Mouse (Mus musculus) liver, embryonic 16.5 days (tissue): ENCODE data around the gene Tead3. TPM values are rescaled to one million over a fixed set of nuclear protein-coding genes. Genes with fewer than 3 reads are reported as not detected.

Source experiments
- ATAC-seq: fragments of 200-750 bp; cut with Nextera tagmentation; 2 replicates; pipeline ENCODE4 v1.8.0; 2017; ENCODE audit warnings: low read depth, mild to moderate bottlenecking, moderate number of reproducible peaks, moderate library complexity
- H3K27ac ChIP-seq: fragments of 300-500 bp; sonication (generic); 2 replicates; pipeline ENCODE4 v1.5.1; 2014; ENCODE audit warnings: mild to moderate bottlenecking, low read length
- H3K27me3 ChIP-seq: fragments of 300-500 bp; sonication (generic); 2 replicates; pipeline ENCODE4 v1.6.1; 2014; ENCODE audit warnings: low read depth, low read length, mixed read lengths; ENCODE audit not compliant: control insufficient read depth, insufficient read depth
- H3K36me3 ChIP-seq: fragments of 300-500 bp; sonication (generic); 2 replicates; pipeline ENCODE4 v1.6.1; 2014; ENCODE audit warnings: mild to moderate bottlenecking; ENCODE audit not compliant: control insufficient read depth, insufficient read depth
- H3K4me1 ChIP-seq: fragments of 300-500 bp; sonication (generic); 2 replicates; pipeline ENCODE4 v1.6.1; 2014; ENCODE audit warnings: low read depth, low read length, mixed read lengths; ENCODE audit not compliant: control insufficient read depth
- H3K4me2 ChIP-seq: fragments of 300-500 bp; sonication (generic); 2 replicates; pipeline ENCODE4 v1.6.1; 2014; ENCODE audit warnings: low read depth, low read length, mixed read lengths
- H3K4me3 ChIP-seq: fragments of 300-500 bp; sonication (generic); 2 replicates; pipeline ENCODE4 v1.5.1; 2014; ENCODE audit warnings: low read depth, mild to moderate bottlenecking, low read length
- H3K9ac ChIP-seq: fragments of 300-500 bp; sonication (generic); 2 replicates; pipeline ENCODE4 v1.6.1; 2014; ENCODE audit warnings: low read depth, low read length
- H3K9me3 ChIP-seq: fragments of 300-500 bp; sonication (generic); replicated peaks from 2 replicates; pipeline ENCODE4 v1.6.1; 2016; ENCODE audit warnings: low read length; ENCODE audit not compliant: control insufficient read depth
- WGBS: fragments of 180-500 bp; shearing (Covaris S2); extraction: QIAGEN DNeasy Blood & Tissue Kit; methylation state at CpG from one replicate; pipeline ENCODE4 v1.1.7; 2014; ENCODE audit not compliant: insufficient replicate concordance; 5-methylcytosine and 5-hydroxymethylcytosine counted together
- polyA plus RNA-seq: library from polyadenylated mRNA; unstranded; fragments of >200 nt; fragmentation: Nextera tagmentation; extraction: Ambion mirVana; gene quantifications from 2 replicates; pipeline ENCODE4 v1.2.1, GENCODE M21; 2015

Tead3 gene
- polyA plus RNA-seq, 1 experiment from 2014 or later = 0.52 TPM

- ATAC-seq = no peak
- Histone ChIP-seq H3K9me3 (no peaks in the 10 kb centered on the region), H3K9ac (peak overlapping the region; percentile 57), H3K4me2 (peak overlapping the region; percentile 95), H3K27me3 (peaks cover 46% of the 10 kb centered on the region), H3K4me3 (peak overlapping the region; percentile 69), H3K4me1 (peaks cover 24% of the 10 kb centered on the region), H3K36me3 (no peaks in the 10 kb centered on the region), H3K27ac (no peak overlapping the region)
- 27% methylated on average over 13 of the region's 13 CpGs for WGBS
Measured at GRCm38 (mm10) chr17:28349264-28349880, 1.2 kb downstream of the Tead3 start.

GRCm38 (mm10) chr17:28348211-28348610, 2.4 kb downstream of the Tead3 start:
- 40% methylated on average over 6 of the region's 6 CpGs for WGBS
- no peak overlapping the region for H3K27ac ChIP-seq
- no peaks in the 10 kb centered on the region for H3K36me3 ChIP-seq
- H3K4me3 ChIP-seq = no peak overlapping the region
- H3K4me2 ChIP-seq = no peak overlapping the region
- no peak overlapping the region for H3K9ac ChIP-seq
- H3K9me3 ChIP-seq = no peaks in the 10 kb centered on the region
- H3K4me1 ChIP-seq = peaks cover 24% of the 10 kb centered on the region
- H3K27me3 ChIP-seq = peaks cover 46% of the 10 kb centered on the region
- ATAC-seq = no peak

- no peak for ATAC-seq
- peaks cover 46% of the 10 kb centered on the region for H3K27me3 ChIP-seq
- no peaks in the 10 kb centered on the region for H3K36me3 ChIP-seq
- WGBS = 66% methylated on average over 10 of the region's 10 CpGs
- no peak overlapping the region for H3K27ac ChIP-seq
- peaks cover 24% of the 10 kb centered on the region for H3K4me1 ChIP-seq
- no peak overlapping the region for H3K4me2 ChIP-seq
- no peak overlapping the region for H3K4me3 ChIP-seq
- H3K9me3 ChIP-seq = no peaks in the 10 kb centered on the region
- H3K9ac ChIP-seq = no peak overlapping the region
Measured at GRCm38 (mm10) chr17:28347327-28347726, 3.3 kb downstream of the Tead3 start.

GRCm38 (mm10) chr17:28345882-28346281, 4.7 kb downstream of the Tead3 start:
- peaks cover 16% of the 10 kb centered on the region for H3K4me1 ChIP-seq
- H3K36me3 ChIP-seq = no peaks in the 10 kb centered on the region
- H3K4me2 ChIP-seq = no peak overlapping the region
- H3K9ac ChIP-seq = no peak overlapping the region
- no peak overlapping the region for H3K4me3 ChIP-seq
- no peak for ATAC-seq
- peaks cover 37% of the 10 kb centered on the region for H3K27me3 ChIP-seq
- no peaks in the 10 kb centered on the region for H3K9me3 ChIP-seq
- WGBS = 25% methylated on average over 10 of the region's 10 CpGs
- H3K27ac ChIP-seq = no peak overlapping the region

- Histone ChIP-seq H3K4me2 (no peak overlapping the region), H3K9ac (no peak overlapping the region; the same call in 1 of the 2 replicates), H3K27me3 (peaks cover 31% of the 10 kb centered on the region), H3K27ac (no peak overlapping the region), H3K36me3 (no peaks in the 10 kb centered on the region), H3K4me3 (no peak overlapping the region), H3K4me1 (peaks cover 18% of the 10 kb centered on the region), H3K9me3 (no peaks in the 10 kb centered on the region)
- ATAC-seq = no peak
- WGBS = 20% methylated on average over 8 of the region's 8 CpGs
Measured at GRCm38 (mm10) chr17:28345271-28345721, 5.3 kb downstream of the Tead3 start.

- WGBS = 57% methylated on average over 3 of the region's 3 CpGs
- no peak for ATAC-seq
- Histone ChIP-seq H3K4me2 (no peak overlapping the region), H3K36me3 (no peaks in the 10 kb centered on the region), H3K4me1 (peaks cover 18% of the 10 kb centered on the region), H3K27ac (no peak overlapping the region), H3K4me3 (no peak overlapping the region), H3K27me3 (peaks cover 25% of the 10 kb centered on the region), H3K9ac (no peak overlapping the region), H3K9me3 (no peaks in the 10 kb centered on the region)
Measured at GRCm38 (mm10) chr17:28344670-28345069, 5.9 kb downstream of the Tead3 start.

- Histone ChIP-seq H3K4me2 (no peak overlapping the region), H3K27ac (no peak overlapping the region), H3K9ac (no peak overlapping the region), H3K36me3 (no peaks in the 10 kb centered on the region), H3K27me3 (peaks cover 19% of the 10 kb centered on the region), H3K9me3 (no peaks in the 10 kb centered on the region), H3K4me3 (no peak overlapping the region), H3K4me1 (peaks cover 18% of the 10 kb centered on the region)
- no peak for ATAC-seq
- 38% methylated on average over 4 of the region's 4 CpGs for WGBS
Measured at GRCm38 (mm10) chr17:28344050-28344607, 6.5 kb downstream of the Tead3 start.

- peak; percentile 89 for ATAC-seq
- Histone ChIP-seq H3K4me2 (peak overlapping the region; percentile 53), H3K4me1 (peaks cover 16% of the 10 kb centered on the region), H3K4me3 (0 out of 2 replicates have a peak overlapping the region, but pooled peaks have one; percentile 12), H3K9ac (0 out of 2 replicates have a peak overlapping the region, but pooled peaks have one; percentile 19), H3K27ac (no peak overlapping the region), H3K27me3 (peaks cover 9% of the 10 kb centered on the region), H3K36me3 (no peaks in the 10 kb centered on the region), H3K9me3 (no peaks in the 10 kb centered on the region)
- WGBS = 9% methylated on average over 22 of the region's 26 CpGs
Measured at GRCm38 (mm10) chr17:28341091-28341490, 9.5 kb downstream of the Tead3 start.

GRCm38 (mm10) chr17:28340578-28340977, 10.0 kb downstream of the Tead3 start:
- Histone ChIP-seq H3K4me1 (peaks cover 13% of the 10 kb centered on the region), H3K27ac (no peak overlapping the region), H3K4me3 (no peak overlapping the region), H3K9me3 (no peaks in the 10 kb centered on the region), H3K9ac (no peak overlapping the region), H3K27me3 (peaks cover 5% of the 10 kb centered on the region), H3K36me3 (no peaks in the 10 kb centered on the region), H3K4me2 (peak overlapping the region; percentile 53; the same call in 1 of the 2 replicates)
- 0 out of 2 replicates have a peak, but pooled peaks have one; percentile 1 for ATAC-seq
- 56% methylated on average over 7 of the region's 7 CpGs for WGBS
